Mouse (Mus musculus) CH12.LX (cell line): ENCODE data around the gene Spop.

Experiments
- CHD1 ChIP-seq: IDR thresholded peaks from 2 replicates; pipeline ENCODE4 v1.6.1; 2012; ENCODE audit warnings: low read depth, low read length, improper control_type of control experiment, inconsistent platforms
- CTCF ChIP-seq, 2 experiments: IDR thresholded peaks in 1 of 2; conservative IDR thresholded peaks in 1 of 2; 2 replicates each; pipeline ENCODE4 v1.5.1; 2011 to 2012; ENCODE audit warnings: low read depth in 2 of 2, low read length in 2 of 2, improper control_type of control experiment in 1 of 2, inconsistent platforms in 1 of 2, mild to moderate bottlenecking in 1 of 2, moderate library complexity in 1 of 2
- EP300 ChIP-seq: IDR thresholded peaks from 2 replicates; pipeline ENCODE4 v1.6.1; 2011; ENCODE audit warnings: low read length, improper control_type of control experiment
- JUND ChIP-seq: conservative IDR thresholded peaks from 2 replicates; pipeline ENCODE4 v1.6.1; 2011; ENCODE audit warnings: low read depth, low read length, improper control_type of control experiment
- NELFE ChIP-seq: IDR thresholded peaks from 2 replicates; pipeline ENCODE4 v1.6.1; 2011; ENCODE audit warnings: low read depth, low read length, improper control_type of control experiment
- POLR2A ChIP-seq: IDR thresholded peaks from 2 replicates; pipeline ENCODE4 v1.6.1; 2011; ENCODE audit warnings: low read depth, mild to moderate bottlenecking, improper control_type of control experiment, low read length
- RAD21 ChIP-seq: IDR thresholded peaks from 2 replicates; pipeline ENCODE4 v1.6.1; 2011; ENCODE audit warnings: low read depth, mild to moderate bottlenecking, low read length, improper control_type of control experiment, moderate library complexity
- USF2 ChIP-seq: conservative IDR thresholded peaks from 2 replicates; pipeline ENCODE4 v1.6.1; 2011; ENCODE audit warnings: low read depth, low read length, improper control_type of control experiment

DNA sequence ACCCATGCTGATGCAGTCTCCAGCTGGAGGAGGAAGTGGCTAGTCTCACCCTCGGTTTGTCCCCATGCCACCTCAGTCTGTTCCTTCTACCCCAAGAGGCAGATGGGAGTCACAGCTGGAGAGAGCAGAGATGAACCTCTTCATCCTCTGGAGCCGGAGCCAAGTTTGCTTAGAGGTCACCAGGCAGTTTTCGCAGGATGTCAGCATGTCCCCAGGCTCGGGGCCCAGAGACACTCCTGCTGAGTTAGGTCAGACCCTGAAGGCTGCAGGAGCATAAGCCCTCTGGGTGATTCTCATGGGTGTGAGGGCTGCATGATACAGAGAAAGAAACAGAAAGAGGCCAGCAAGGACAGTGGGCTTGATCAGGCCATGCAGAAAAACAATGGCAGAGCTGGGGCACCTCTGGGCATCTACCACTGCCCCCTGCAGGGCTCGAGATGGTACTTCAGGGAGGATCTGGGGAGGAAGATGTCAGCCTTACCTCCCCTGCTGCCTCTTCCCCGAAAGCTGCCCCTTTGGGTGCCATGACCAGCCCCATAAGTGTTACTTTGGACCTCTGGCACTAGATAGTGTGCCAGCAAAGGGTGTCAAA is 95.3 kb downstream of the Spop start:
- peak; percentile 55 to 75 for TF ChIP-seq CTCF (conservative IDR thresholded peaks at IDR 0.05 in 1 of 2, IDR thresholded peaks at IDR 0.05 in 1 of 2; ENCODE audit: low read depth in 2 of 2, low read length in 2 of 2)
- peak; percentile 51 for TF ChIP-seq RAD21
- no peak for TF ChIP-seq CHD1
- TF ChIP-seq EP300, result 0 out of 2 replicates have a peak, but pooled peaks have one; percentile 31
- TF ChIP-seq POLR2A, result no peak
- no peak for TF ChIP-seq JUND
- TF ChIP-seq USF2, result no peak
- TF ChIP-seq NELFE, result peak; percentile 51; the same call in 1 of the 2 replicates
